Mouse (Mus musculus) testis, adult 2 months (tissue): ENCODE results near the gene Rflnb.

ENCODE experiments used
- CTCF ChIP-seq: fragments of 200-500 bp; IDR thresholded peaks from 2 replicates; pipeline ENCODE4 v1.5.1; 2012; ENCODE audit warnings: low read depth, mild to moderate bottlenecking, inconsistent platforms, low read length, moderate library complexity; ENCODE audit not compliant: control insufficient read depth, insufficient read depth, insufficient replicate concordance
- POLR2A ChIP-seq: fragments of 200-500 bp; IDR thresholded peaks from 2 replicates; pipeline ENCODE4 v1.6.1; 2012; ENCODE audit warnings: low read depth, mild to moderate bottlenecking, inconsistent platforms, low read length, moderate library complexity; ENCODE audit not compliant: control insufficient read depth

DNA sequence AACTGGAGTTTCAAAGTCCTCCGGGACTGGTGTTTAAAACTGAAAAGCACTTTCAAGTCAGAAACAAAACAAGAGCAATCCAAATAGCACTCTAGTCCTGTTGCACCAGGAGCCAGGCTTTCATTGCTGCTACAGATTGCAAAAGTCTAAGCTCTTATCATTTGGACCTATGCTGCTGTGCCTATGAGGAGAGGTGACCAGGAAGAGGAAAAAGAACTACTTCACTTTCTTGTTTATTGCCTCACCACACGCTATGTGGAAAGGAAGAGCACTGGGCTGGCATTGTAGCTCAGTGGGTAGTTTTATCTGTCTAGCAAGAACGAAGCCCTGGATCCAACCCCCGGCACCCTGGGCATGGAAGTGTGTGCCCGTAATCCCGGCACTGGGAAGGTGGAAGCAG is 5.8 kb upstream of the Rflnb start:
- TF ChIP-seq POLR2A: no peak
- TF ChIP-seq CTCF: no peak
